Mouse (Mus musculus) stomach, postnatal 0 days (tissue): ENCODE data around the gene Lpp.

Experiments
- CTCF ChIP-seq: IDR thresholded peaks from 2 replicates; pipeline ENCODE4 v1.5.1; 2016; ENCODE audit warnings: antibody characterized with exemption, low read depth, mild to moderate bottlenecking, moderate library complexity
- EP300 ChIP-seq: optimal IDR thresholded peaks from 2 replicates; pipeline ENCODE3; 2016; ENCODE audit warnings: antibody characterized with exemption

DNA sequence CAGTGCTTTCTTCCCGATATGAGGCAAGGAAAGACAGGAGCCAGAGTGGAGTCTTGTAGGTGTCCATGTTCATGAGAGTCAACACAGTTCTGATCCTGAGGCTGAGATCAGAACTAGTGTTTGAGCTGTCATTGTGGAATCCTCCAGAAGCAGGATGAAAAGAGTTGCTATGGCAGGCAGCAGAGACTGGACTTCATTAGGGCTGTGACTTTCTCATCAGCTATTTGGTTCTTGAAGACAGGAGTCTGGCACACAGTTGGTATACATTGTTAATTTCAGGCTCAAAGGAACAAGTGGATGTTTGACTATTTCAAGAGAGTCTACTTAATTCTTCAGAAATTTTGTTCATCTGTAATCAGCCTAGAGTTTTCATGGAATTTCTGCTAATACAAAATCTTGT is 235.5 kb downstream of the Lpp start:
- TF ChIP-seq CTCF (no peak), EP300 (no peak)
